Mouse (Mus musculus): Measurements from ENCODE around the gene Hscb. TPM values are rescaled to one million over a fixed set of nuclear protein-coding genes. Genes with fewer than 3 reads are reported as not detected.

Hscb gene
- polyA plus RNA-seq, 1 experiment from 2014 or later = 52.4 TPM

DNA sequence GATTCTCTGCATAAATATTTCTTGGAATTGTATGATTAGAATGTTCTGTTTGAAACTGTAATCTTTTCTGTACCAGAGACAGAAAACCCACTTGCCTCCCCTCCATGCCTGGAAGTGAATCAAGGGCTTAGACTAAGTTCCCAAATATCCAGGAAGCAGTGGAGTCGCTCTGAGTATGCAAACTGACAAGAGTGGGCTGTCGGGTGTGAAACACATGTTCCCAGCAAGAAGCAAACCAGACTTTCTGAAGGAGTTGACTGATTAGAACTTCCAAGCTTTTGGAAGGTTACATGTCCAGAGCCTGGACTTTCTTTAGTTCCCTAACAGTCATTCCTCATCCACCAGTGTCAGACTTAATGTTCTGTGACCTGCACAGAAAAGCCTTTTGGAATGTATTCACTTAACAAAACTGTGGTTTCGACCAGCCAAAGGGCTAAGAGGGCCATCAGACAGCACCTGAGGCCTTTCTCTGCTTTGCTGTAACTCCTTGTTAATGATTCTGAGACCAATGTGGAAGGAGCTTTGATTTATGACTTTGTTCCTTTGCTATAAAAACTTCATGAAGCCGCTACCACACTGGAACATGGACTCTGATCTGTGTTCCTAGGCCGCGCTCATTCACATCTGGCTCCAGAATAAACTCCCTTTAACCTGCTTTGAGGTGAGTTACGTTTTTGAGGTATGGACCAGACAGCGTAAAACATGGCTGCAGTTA lies 12.6 kb downstream of the Hscb start:
- Histone ChIP-seq H3K27ac (no peak overlapping the region), H3K27me3 (replicated peaks) (peaks cover 3% of the 10 kb centered on the region; the same call in 1 of the 2 replicates), H3K4me1 (no peaks in the 10 kb centered on the region), H3K4me3 (no peak overlapping the region), H3K4me2 (no peak overlapping the region), H3K36me3 (peaks cover 36% of the 10 kb centered on the region), H3K9ac (no peak overlapping the region), H3K9me3 (replicated peaks) (no peaks in the 10 kb centered on the region)
- WGBS (ENCODE audit: insufficient replicate concordance) = 80% methylated on average over 8 of the region's 8 CpGs
- no peak for ATAC-seq

DNA sequence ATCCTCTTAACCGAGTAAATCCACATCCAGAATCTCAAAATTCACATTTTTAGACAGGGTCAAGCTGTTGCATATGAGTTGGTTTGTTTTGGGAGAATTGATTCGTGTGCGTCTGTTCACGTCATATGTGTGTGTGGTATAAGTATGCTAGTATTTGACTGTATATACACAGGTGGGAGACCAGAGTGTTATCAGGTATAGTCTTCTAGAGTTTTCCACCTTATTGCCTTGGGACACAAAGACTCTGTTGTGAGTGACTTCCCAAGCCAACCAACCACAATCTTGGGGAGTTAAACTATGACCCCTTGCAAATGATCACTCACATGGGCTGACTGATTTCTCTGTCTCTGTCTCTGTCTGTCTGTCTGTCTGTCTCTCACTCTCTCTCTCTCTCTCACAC lies 15.2 kb downstream of the Hscb start:
- no peak for ATAC-seq
- Histone ChIP-seq H3K27me3 (replicated peaks) (peaks cover 3% of the 10 kb centered on the region; the same call in 1 of the 2 replicates), H3K9ac (no peak overlapping the region), H3K4me1 (no peaks in the 10 kb centered on the region), H3K36me3 (peaks cover 16% of the 10 kb centered on the region), H3K4me2 (no peak overlapping the region), H3K4me3 (no peak overlapping the region), H3K9me3 (replicated peaks) (no peaks in the 10 kb centered on the region), H3K27ac (no peak overlapping the region)
- WGBS (ENCODE audit: insufficient replicate concordance) = 76% methylated on average over 4 of the region's 4 CpGs

DNA sequence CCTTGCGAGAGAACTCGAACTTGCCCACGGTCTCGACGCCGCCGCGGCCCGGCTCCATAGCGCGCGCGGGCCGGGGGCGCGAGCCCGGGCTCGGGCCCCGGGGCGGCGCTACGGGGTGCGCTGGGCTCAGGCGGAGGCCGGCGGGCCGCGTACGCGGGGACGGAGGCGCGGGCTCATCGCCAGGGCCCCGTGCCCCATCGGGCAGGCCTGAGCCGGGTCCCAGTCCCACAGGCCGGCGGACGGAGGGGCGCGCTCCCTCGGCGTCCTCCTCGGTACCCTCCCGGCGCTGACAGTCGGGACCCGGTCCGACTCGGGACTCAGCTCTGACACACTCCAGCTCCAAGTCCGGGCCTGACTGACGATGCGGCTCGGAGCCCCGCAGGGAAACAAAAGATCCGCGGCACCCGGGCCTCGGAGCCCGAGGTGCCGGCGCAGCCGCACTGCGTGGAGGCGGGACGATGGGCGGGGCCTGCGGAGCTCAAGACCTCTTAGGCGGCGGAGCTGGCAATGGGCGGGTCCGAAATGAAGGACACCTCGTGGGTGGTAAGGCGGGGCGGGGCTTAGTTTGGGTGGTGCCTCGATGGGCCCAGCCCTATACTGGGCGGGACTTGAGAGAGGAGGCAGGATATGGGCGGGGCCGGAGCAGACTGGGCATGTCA lies 29.8 kb downstream of the Hscb start, which contains the start of gene Ulk1:
Ulk1 (minus strand) TSS at position 431 of the 659 bp plus-strand sequence.
- peak within 1 kb of the TSS; percentile 94 for H3K27ac ChIP-seq
- peak within 1 kb of the TSS; percentile 98 for H3K9ac ChIP-seq
- 1% methylated on average over 69 of the region's 80 CpGs for WGBS (ENCODE audit: insufficient replicate concordance)
- peak within 1 kb of the TSS; percentile 90 for H3K4me3 ChIP-seq
- peaks cover 25% of the 10 kb centered on the region for H3K36me3 ChIP-seq
- peak; percentile 87 for ATAC-seq
- H3K4me2 ChIP-seq = peak within 1 kb of the TSS; percentile 95
- H3K4me1 ChIP-seq = peaks cover 53% of the 10 kb centered on the region
- no peaks in the 10 kb centered on the region for H3K9me3 ChIP-seq (replicated peaks)
- H3K27me3 ChIP-seq (replicated peaks) = no peaks in the 10 kb centered on the region

GRCm38 (mm10) chr5:110808821-110809666 lies 30.5 kb downstream of the Hscb start:
- Histone ChIP-seq H3K9me3 (replicated peaks) (no peaks in the 10 kb centered on the region), H3K4me3 (peak overlapping the region; percentile 90), H3K27me3 (replicated peaks) (no peaks in the 10 kb centered on the region), H3K4me2 (peak overlapping the region; percentile 95), H3K9ac (peak overlapping the region; percentile 98), H3K36me3 (peaks cover 31% of the 10 kb centered on the region), H3K27ac (peak overlapping the region; percentile 94), H3K4me1 (peaks cover 60% of the 10 kb centered on the region)
- 2% methylated on average over 27 of the region's 27 CpGs for WGBS (ENCODE audit: insufficient replicate concordance)
- no peak for ATAC-seq

DNA sequence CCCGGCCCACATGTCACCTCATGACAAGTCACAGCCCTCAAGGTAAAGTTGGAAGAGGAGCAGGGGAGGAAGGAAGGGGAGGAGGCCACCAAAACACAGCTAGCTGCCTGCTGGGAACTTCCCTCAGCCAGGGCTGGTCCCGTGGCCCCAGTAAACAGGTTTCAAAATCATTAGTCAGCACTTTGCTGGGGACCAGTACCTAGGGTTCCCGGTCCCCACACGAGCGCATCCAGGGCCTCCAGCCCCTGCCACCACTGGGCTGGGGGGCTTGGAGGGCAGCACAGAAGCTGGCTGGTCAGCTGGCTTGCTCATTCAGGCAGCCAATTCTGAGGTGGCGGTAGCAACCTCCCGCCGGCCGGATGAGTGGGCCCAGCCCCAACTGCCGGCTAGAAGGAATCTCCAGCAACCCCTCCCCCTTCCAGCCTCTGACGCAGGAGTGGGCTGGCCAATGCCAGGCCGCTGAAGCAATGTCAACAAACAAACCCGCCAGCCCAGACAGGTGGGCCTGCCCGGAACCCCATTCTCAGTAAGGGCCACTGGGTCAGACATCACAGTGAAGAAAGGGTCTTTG lies 31.4 kb downstream of the Hscb start:
- ATAC-seq = peak; percentile 77
- under 1% methylated on average over 14 of the region's 14 CpGs for WGBS (ENCODE audit: insufficient replicate concordance)

GRCm38 (mm10) chr5:110807453-110807852 lies 32.1 kb downstream of the Hscb start:
- Histone ChIP-seq H3K27me3 (replicated peaks) (no peaks in the 10 kb centered on the region), H3K36me3 (peaks cover 37% of the 10 kb centered on the region), H3K4me1 (peaks cover 76% of the 10 kb centered on the region), H3K9me3 (replicated peaks) (no peaks in the 10 kb centered on the region), H3K9ac (peak overlapping the region; percentile 98), H3K27ac (peak overlapping the region; percentile 94), H3K4me3 (peak overlapping the region; percentile 90), H3K4me2 (peak overlapping the region; percentile 95)
- WGBS (ENCODE audit: insufficient replicate concordance) = 79% methylated on average over 4 of the region's 4 CpGs
- no peak for ATAC-seq

More for the DNA sequence above, 31.4 kb downstream of the Hscb start:
- Histone ChIP-seq H3K27me3 (replicated peaks) (no peaks in the 10 kb centered on the region), H3K27ac (peak overlapping the region; percentile 94), H3K4me1 (peaks cover 69% of the 10 kb centered on the region), H3K4me2 (peak overlapping the region; percentile 95), H3K36me3 (peaks cover 33% of the 10 kb centered on the region), H3K9me3 (replicated peaks) (no peaks in the 10 kb centered on the region), H3K9ac (peak overlapping the region; percentile 98), H3K4me3 (peak overlapping the region; percentile 90)

DNA sequence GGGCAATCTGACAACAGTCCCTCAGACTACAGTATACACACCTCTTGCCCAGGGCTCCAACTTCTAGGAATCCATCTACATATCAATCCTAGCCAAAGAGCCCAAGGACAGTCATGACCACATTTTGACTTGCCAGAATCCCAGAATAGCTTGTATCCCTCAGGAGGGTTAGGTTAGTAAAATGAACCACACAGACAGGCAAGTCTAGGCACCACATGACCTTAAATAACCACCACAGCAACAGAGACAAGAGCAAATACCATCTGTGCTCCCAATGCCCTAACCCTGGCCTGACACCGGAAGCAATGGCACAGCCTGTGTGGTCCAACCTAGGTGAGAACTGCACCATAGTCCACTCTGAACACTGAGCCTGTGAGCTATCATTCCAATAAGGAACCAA lies 32.9 kb downstream of the Hscb start:
- peak overlapping the region; percentile 94; the same call in 1 of the 2 replicates for H3K27ac ChIP-seq
- H3K9me3 ChIP-seq (replicated peaks) = no peaks in the 10 kb centered on the region
- H3K4me3 ChIP-seq = no peak overlapping the region
- WGBS (ENCODE audit: insufficient replicate concordance) = 89% methylated on average over 1 of the region's 1 CpGs
- ATAC-seq = no peak
- H3K27me3 ChIP-seq (replicated peaks) = no peaks in the 10 kb centered on the region
- H3K36me3 ChIP-seq = peaks cover 44% of the 10 kb centered on the region
- no peak overlapping the region for H3K9ac ChIP-seq
- H3K4me2 ChIP-seq = peak overlapping the region; percentile 95; the same call in 1 of the 2 replicates
- peaks cover 84% of the 10 kb centered on the region for H3K4me1 ChIP-seq

GRCm38 (mm10) chr5:110806154-110806553 lies 33.4 kb downstream of the Hscb start:
- H3K36me3 ChIP-seq = peaks cover 50% of the 10 kb centered on the region
- no peak overlapping the region for H3K9ac ChIP-seq
- H3K9me3 ChIP-seq (replicated peaks) = no peaks in the 10 kb centered on the region
- peak overlapping the region; percentile 80; the same call in 1 of the 2 replicates for H3K27ac ChIP-seq
- no peak overlapping the region for H3K4me2 ChIP-seq
- H3K27me3 ChIP-seq (replicated peaks) = no peaks in the 10 kb centered on the region
- H3K4me3 ChIP-seq = no peak overlapping the region
- WGBS (ENCODE audit: insufficient replicate concordance) = 82% methylated on average over 4 of the region's 4 CpGs
- ATAC-seq = no peak
- H3K4me1 ChIP-seq = peaks cover 89% of the 10 kb centered on the region

GRCm38 (mm10) chr5:110804012-110804743 lies 35.4 kb downstream of the Hscb start:
- Histone ChIP-seq H3K4me1 (peaks cover 96% of the 10 kb centered on the region), H3K4me3 (0 out of 2 replicates have a peak overlapping the region, but pooled peaks have one; percentile 4), H3K27ac (peak overlapping the region; percentile 80), H3K4me2 (peak overlapping the region; percentile 47), H3K36me3 (peaks cover 66% of the 10 kb centered on the region), H3K27me3 (replicated peaks) (no peaks in the 10 kb centered on the region), H3K9me3 (replicated peaks) (no peaks in the 10 kb centered on the region), H3K9ac (0 out of 2 replicates have a peak overlapping the region, but pooled peaks have one; percentile 20)
- 42% methylated on average over 7 of the region's 7 CpGs for WGBS (ENCODE audit: insufficient replicate concordance)
- ATAC-seq = peak; percentile 13; the same call in 1 of the 2 replicates

DNA sequence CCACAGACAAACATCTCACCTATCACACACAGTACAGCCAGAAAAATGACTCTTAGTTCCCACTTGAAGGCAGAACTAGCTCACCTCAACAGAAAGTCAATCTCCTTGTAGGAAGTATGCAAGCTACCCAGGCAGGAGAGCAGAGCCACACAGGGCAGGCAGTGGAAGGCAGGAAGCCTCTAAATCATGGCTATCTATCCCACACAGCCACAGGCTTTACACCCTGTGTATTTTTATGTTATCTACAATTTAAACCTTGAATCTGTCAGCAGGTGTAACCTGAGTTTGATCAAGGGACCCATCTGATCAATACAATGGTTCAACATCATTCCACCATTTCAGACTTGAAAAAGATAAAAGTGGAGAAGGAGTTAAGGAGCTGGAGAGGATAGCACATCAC lies 36.8 kb downstream of the Hscb start:
- Histone ChIP-seq H3K4me2 (no peak overlapping the region), H3K4me3 (no peak overlapping the region), H3K27ac (no peak overlapping the region), H3K27me3 (replicated peaks) (no peaks in the 10 kb centered on the region), H3K9ac (no peak overlapping the region), H3K9me3 (replicated peaks) (no peaks in the 10 kb centered on the region), H3K4me1 (peaks cover 89% of the 10 kb centered on the region), H3K36me3 (peaks cover 80% of the 10 kb centered on the region)
- no peak for ATAC-seq

- Histone ChIP-seq H3K4me3 (no peak overlapping the region), H3K9ac (no peak overlapping the region), H3K4me1 (peaks cover 83% of the 10 kb centered on the region), H3K36me3 (peaks cover 85% of the 10 kb centered on the region), H3K27me3 (replicated peaks) (no peaks in the 10 kb centered on the region), H3K27ac (no peak overlapping the region), H3K9me3 (replicated peaks) (no peaks in the 10 kb centered on the region), H3K4me2 (no peak overlapping the region)
- 74% methylated on average over 4 of the region's 4 CpGs for WGBS (ENCODE audit: insufficient replicate concordance)
- ATAC-seq = no peak
Observed at GRCm38 (mm10) chr5:110802186-110802585, 37.4 kb downstream of the Hscb start.

Data from liver, embryonic 12.5 days (tissue).